Mouse (Mus musculus) heart, postnatal 0 days (tissue): Measurements from ENCODE around the gene Irf2bp1. TPM values are rescaled to one million over a fixed set of nuclear protein-coding genes. Genes with fewer than 3 reads are reported as not detected.
A peak's percentile ranks its signal among the peaks of the same experiment; 100 is the strongest.

ENCODE experiments used
- ATAC-seq: fragments of 200-750 bp; cut with Nextera tagmentation; 2 replicates; pipeline ENCODE4 v1.8.0; 2017; ENCODE audit warnings: low read depth, moderate number of reproducible peaks, moderate library complexity; ENCODE audit not compliant: insufficient read depth
- DNase-seq: peaks from one replicate; pipeline ENCODE4 v3.0.0-alpha.2; 2016; ENCODE audit warnings: low spot score
- H3K27ac ChIP-seq: fragments of 300-500 bp; sonication (generic); 2 replicates; pipeline ENCODE4 v1.5.1; 2014; ENCODE audit warnings: low read depth, mild to moderate bottlenecking
- H3K27me3 ChIP-seq: fragments of 300-500 bp; sonication (generic); 2 replicates; pipeline ENCODE4 v1.6.1; 2014; ENCODE audit warnings: low read length, mixed read lengths; ENCODE audit not compliant: control insufficient read depth, insufficient read depth
- H3K36me3 ChIP-seq: fragments of 300-500 bp; sonication (generic); replicated peaks from 2 replicates; pipeline ENCODE4 v1.6.1; 2014; ENCODE audit warnings: low read length, mixed read lengths; ENCODE audit not compliant: control insufficient read depth, insufficient read depth
- H3K4me1 ChIP-seq: fragments of 300-500 bp; sonication (generic); 2 replicates; pipeline ENCODE4 v1.6.1; 2014; ENCODE audit warnings: antibody characterized with exemption; ENCODE audit not compliant: control insufficient read depth, insufficient read depth
- H3K4me2 ChIP-seq: fragments of 300-500 bp; sonication (generic); 2 replicates; pipeline ENCODE4 v1.6.1; 2014; ENCODE audit warnings: low read depth, mild to moderate bottlenecking, low read length, moderate library complexity
- H3K4me3 ChIP-seq: fragments of 300-500 bp; sonication (generic); 2 replicates; pipeline ENCODE4 v1.5.1; 2014; ENCODE audit warnings: low read depth, low read length
- H3K9ac ChIP-seq: fragments of 300-500 bp; sonication (generic); replicated peaks from 2 replicates; pipeline ENCODE4 v1.6.1; 2014; ENCODE audit warnings: low read depth, low read length, mixed read lengths
- H3K9me3 ChIP-seq: fragments of 300-500 bp; sonication (generic); replicated peaks from 2 replicates; pipeline ENCODE4 v1.6.1; 2016; ENCODE audit warnings: low read length; ENCODE audit not compliant: control insufficient read depth
- CTCF ChIP-seq: IDR thresholded peaks from 2 replicates; pipeline ENCODE4 v1.5.1; 2016; ENCODE audit warnings: antibody characterized with exemption, control low read depth, low read depth
- EP300 ChIP-seq: IDR thresholded peaks from 2 replicates; pipeline ENCODE4 v1.6.1; 2016; ENCODE audit warnings: antibody characterized with exemption, low read depth
- WGBS: fragments of 180-500 bp; shearing (Covaris S2); extraction: QIAGEN DNeasy Blood & Tissue Kit; methylation state at CpG from one replicate; pipeline ENCODE4 v1.1.7; 2014; 5-methylcytosine and 5-hydroxymethylcytosine counted together
- polyA plus RNA-seq: library from polyadenylated mRNA; unstranded; fragments of >200 nt; fragmentation: Nextera tagmentation; extraction: Ambion mirVana; gene quantifications from 2 replicates; pipeline ENCODE4 v1.2.1, GENCODE M21; 2015
- total RNA-seq: library from RNA; depleted of rRNA; stranded (reverse); fragments of >200 nt; gene quantifications from 2 replicates; pipeline ENCODE4 v1.2.3, GENCODE M21; 2014; ENCODE audit warnings: low replicate concordance

Gene Irf2bp1
- total and polyA plus RNA-seq, 2 experiments from 2014 or later: 7.1 to 51.3 TPM

DNA sequence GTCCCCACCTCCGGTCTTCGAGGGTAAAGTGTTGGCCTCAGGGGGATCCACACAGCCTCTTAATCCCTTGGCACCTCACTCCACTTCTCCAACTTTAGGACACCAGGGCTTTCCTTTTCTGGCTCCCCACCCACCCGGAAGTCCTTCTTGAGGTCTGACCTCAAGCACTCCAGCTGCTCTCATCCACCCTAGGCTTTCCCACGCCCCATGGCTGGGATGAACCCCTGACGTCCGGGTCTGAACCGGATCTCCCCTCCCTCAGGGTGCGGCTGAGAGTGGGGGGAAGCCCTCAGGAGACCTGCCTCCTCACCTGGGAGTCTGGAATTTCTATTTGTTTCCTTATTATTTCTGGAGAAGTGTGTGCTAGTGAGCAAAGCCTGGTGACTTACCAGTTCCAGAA is 17.2 kb downstream of the Irf2bp1 start:
- peaks cover 47% of the 10 kb centered on the region for H3K27me3 ChIP-seq
- H3K9ac ChIP-seq: no peak overlapping the region
- H3K4me2 ChIP-seq: no peak overlapping the region
- no peaks in the 10 kb centered on the region for H3K36me3 ChIP-seq
- no peak for TF ChIP-seq CTCF
- TF ChIP-seq EP300: no peak
- DNase-seq (no peak), ATAC-seq (no peak)
- 9% methylated on average over 8 of the region's 8 CpGs for WGBS
- peaks cover 12% of the 10 kb centered on the region; the same call in 1 of the 2 replicates for H3K4me1 ChIP-seq
- H3K9me3 ChIP-seq: no peaks in the 10 kb centered on the region
- no peak overlapping the region for H3K4me3 ChIP-seq
- H3K27ac ChIP-seq: no peak overlapping the region

DNA sequence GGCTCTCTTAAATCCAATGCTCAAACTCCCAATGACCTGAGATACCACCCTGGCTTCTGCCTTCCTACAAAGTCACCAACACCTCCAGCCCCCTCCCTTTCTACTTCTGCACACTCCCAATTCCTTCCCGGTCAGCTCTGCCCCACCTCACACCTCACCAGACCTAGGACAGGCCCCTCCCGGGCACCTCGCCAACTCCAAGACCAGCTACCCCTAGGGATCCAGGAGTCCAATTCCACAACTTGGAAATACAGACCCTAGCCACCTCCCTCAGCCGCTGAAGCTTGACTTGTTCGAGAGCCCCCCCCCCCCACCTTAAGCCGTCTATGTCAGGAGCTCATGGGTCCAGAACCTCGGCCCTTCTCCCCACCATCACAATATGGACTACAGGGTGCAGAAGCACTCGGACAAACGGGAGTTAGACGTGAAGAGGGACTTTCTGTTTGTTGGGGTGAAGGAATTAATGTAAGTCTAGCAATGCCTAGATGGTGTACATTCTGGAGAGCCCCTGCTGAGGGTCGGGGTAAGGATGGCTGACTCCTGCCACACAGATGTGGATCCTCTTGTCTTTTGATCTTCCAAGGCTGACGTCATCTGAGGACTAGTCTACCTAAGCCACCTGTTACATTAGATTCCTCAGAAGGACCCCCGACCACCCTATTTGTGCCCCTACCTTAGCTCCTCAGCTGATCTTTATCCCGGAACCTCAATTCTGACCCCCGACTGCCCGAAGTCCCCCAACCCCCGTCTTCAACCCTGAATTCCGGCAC is 18.5 kb downstream of the Irf2bp1 start:
- no peak for DNase-seq
- Histone ChIP-seq H3K9me3 (no peaks in the 10 kb centered on the region), H3K4me1 (peaks cover 12% of the 10 kb centered on the region; the same call in 1 of the 2 replicates), H3K27me3 (peaks cover 47% of the 10 kb centered on the region), H3K36me3 (no peaks in the 10 kb centered on the region), H3K4me2 (no peak overlapping the region), H3K9ac (no peak overlapping the region), H3K27ac (no peak overlapping the region), H3K4me3 (no peak overlapping the region)
- 48% methylated on average over 18 of the region's 18 CpGs for WGBS
- TF ChIP-seq CTCF (no peak), EP300 (no peak)
- no peak for ATAC-seq

GRCm38 (mm10) chr7:19023357-19023814 is 19.5 kb downstream of the Irf2bp1 start, which contains the start of gene Foxa3:
Foxa3 (minus strand) TSS chr7:19023538.
- H3K4me1 ChIP-seq: peaks cover 12% of the 10 kb centered on the region; the same call in 1 of the 2 replicates
- H3K4me2 ChIP-seq: peak within 1 kb of the TSS; percentile 92
- H3K4me3 ChIP-seq: peak within 1 kb of the TSS; percentile 88
- no peaks in the 10 kb centered on the region for H3K9me3 ChIP-seq
- WGBS: 2% methylated on average over 28 of the region's 30 CpGs
- TF ChIP-seq CTCF (peak; percentile 27), EP300 (no peak)
- DNase-seq (no peak), ATAC-seq (0 out of 2 replicates have a peak, but pooled peaks have one; percentile 18)
- H3K9ac ChIP-seq: peak within 1 kb of the TSS; percentile 88
- H3K27me3 ChIP-seq: peaks cover 45% of the 10 kb centered on the region
- peak within 1 kb of the TSS; percentile 36 for H3K27ac ChIP-seq
- no peaks in the 10 kb centered on the region for H3K36me3 ChIP-seq

DNA sequence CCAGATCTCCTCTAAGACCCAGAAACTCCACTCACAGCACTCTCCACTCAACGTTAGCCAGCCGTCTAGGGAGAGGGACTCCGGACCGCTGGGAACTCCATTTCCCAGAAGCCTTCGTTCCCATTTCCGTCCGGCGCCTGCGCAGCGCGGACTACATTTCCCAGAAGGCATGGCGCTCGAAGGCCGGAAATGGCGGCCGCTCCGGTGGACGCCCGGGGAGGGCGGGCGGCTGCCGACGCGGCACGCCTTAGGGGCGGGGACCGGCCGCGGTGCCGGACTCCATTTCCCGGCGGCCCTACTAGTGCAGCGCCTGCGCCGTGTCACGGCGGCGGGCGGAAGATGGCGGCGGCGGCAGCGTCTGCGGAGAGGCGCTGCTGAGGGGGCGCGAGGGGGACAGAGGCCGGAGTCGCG is 20.3 kb downstream of the Irf2bp1 start, which contains the start of gene Sympk:
TSS of gene Sympk (plus strand) at position 282 of the 411 bp plus-strand sequence.
- Histone ChIP-seq H3K4me3 (peak within 1 kb of the TSS; percentile 88), H3K9ac (peak within 1 kb of the TSS; percentile 88), H3K27ac (peak within 1 kb of the TSS; percentile 36), H3K9me3 (no peaks in the 10 kb centered on the region), H3K27me3 (peaks cover 43% of the 10 kb centered on the region), H3K4me1 (peaks cover 12% of the 10 kb centered on the region; the same call in 1 of the 2 replicates), H3K4me2 (peak within 1 kb of the TSS; percentile 92), H3K36me3 (peaks cover 6% of the 10 kb centered on the region)
- peak; percentile 96 for ATAC-seq
- TF ChIP-seq CTCF (no peak), EP300 (no peak)
- peak; percentile 95 for DNase-seq
- WGBS: under 1% methylated on average over 49 of the region's 50 CpGs

- DNase-seq: no peak
- TF ChIP-seq EP300 (no peak), CTCF (no peak)
- peak overlapping the region; percentile 88 for H3K4me3 ChIP-seq
- no peaks in the 10 kb centered on the region for H3K9me3 ChIP-seq
- H3K27me3 ChIP-seq: peaks cover 40% of the 10 kb centered on the region
- H3K27ac ChIP-seq: peak overlapping the region; percentile 36
- peak; percentile 25 for ATAC-seq
- H3K4me2 ChIP-seq: peak overlapping the region; percentile 92
- H3K36me3 ChIP-seq: peaks cover 12% of the 10 kb centered on the region
- 2% methylated on average over 31 of the region's 36 CpGs for WGBS
- peak overlapping the region; percentile 88 for H3K9ac ChIP-seq
- H3K4me1 ChIP-seq: peaks cover 12% of the 10 kb centered on the region; the same call in 1 of the 2 replicates
These were observed 20.9 kb downstream of the Irf2bp1 start for GRCm38 (mm10) chr7:19024581-19025255.
